Mouse (Mus musculus): ENCODE measurements around the gene Eif2b4.

The Eif2b4 gene

GRCm38 (mm10) chr5:31154152-31154553 lies 39.1 kb downstream of the Eif2b4 start, which contains the start of gene Mpv17:
Mpv17 (minus strand) TSS chr5:31154251.
- peak; percentile 53 for DNase-seq (ENCODE audit: low read depth, low spot score)

GRCm38 (mm10) chr5:31153516-31154151 lies 39.6 kb downstream of the Eif2b4 start:
- DNase-seq (ENCODE audit: low read depth, low spot score), result no peak

GRCm38 (mm10) chr5:31151746-31152145 lies 41.5 kb downstream of the Eif2b4 start:
- no peak for DNase-seq (ENCODE audit: low read depth, low spot score)

- DNase-seq (ENCODE audit: low read depth, low spot score), result no peak
Observed at GRCm38 (mm10) chr5:31149781-31150180, 43.4 kb downstream of the Eif2b4 start.

- DNase-seq (ENCODE audit: low read depth, low spot score), result no peak
Observed at GRCm38 (mm10) chr5:31138968-31139425, 54.2 kb downstream of the Eif2b4 start.

- DNase-seq (ENCODE audit: low read depth, low spot score), result no peak
Observed at GRCm38 (mm10) chr5:31138241-31138967, 54.8 kb downstream of the Eif2b4 start, which contains the start of gene Ucn. Ucn (minus strand) TSS chr5:31138829.

- no peak for DNase-seq (ENCODE audit: low read depth, low spot score)
Observed at GRCm38 (mm10) chr5:31137658-31138057, 55.6 kb downstream of the Eif2b4 start.
